11 mouse cellular contexts compared by ENCODE assay signal in genomic region chr4:153187959-153188503, GRCm38 (mm10).
DNase-seq lines count a peak whose midpoint lies in the region; ATAC-seq and TF ChIP-seq lines count a peak whose summit lies in the region.
"Had no signal": no experiment of that assay in that cellular context is flagged by ENCODE, and none has a peak within 500 bp of the region (broad histone marks: within the 10 kb centered on the region; RNA-seq: fewer than 3 reads in every experiment).

No protein-coding gene starts in this region.

- in situ Hi-C loops in ES-E14 (cut with MboI; ENCODE audit: low sequenced_read_pairs in 2 of 2, unreplicated experiment in 2 of 2) = no loop called here

- no peaks in the 10 kb centered on the region for H3K4me1 ChIP-seq in heart, embryonic 16.5 days (ENCODE audit: control insufficient read depth, insufficient read depth, low read length)
- peaks cover 5 to 23% of the 10 kb centered on the region in 2 experiments; a peak in 3 of 4 replicates for H3K4me1 ChIP-seq in ES-E14 (ENCODE audit: control insufficient read depth in 2 of 2, insufficient read depth in 2 of 2, low read length in 2 of 2, poor library complexity in 1 of 2)
- H3K4me1 ChIP-seq in forebrain, embryonic 13.5 days = peaks cover 22% of the 10 kb centered on the region
- peaks cover 29% of the 10 kb centered on the region for H3K4me1 ChIP-seq in midbrain, embryonic 10.5 days

- ATAC-seq in heart, embryonic 16.5 days (replicated peaks; ENCODE audit: extremely low read depth, insufficient read depth, low FRiP score) = no peak
- ATAC-seq in forebrain, embryonic 13.5 days = peak; percentile 38
- ATAC-seq in megakaryocyte progenitor cell, adult 5-6 weeks (replicated peaks; ENCODE audit: poor library complexity) = no peak
- no peak for ATAC-seq in megakaryocyte, adult 5-6 weeks (ENCODE audit: poor library complexity, severe bottlenecking)

- DNase-seq in heart, adult 11 months = no peak
- DNase-seq in ES-E14 (ENCODE audit: low read depth, low spot score) = no peak
- DNase-seq in midbrain, embryonic 10.5 days (ENCODE audit: low spot score) = no peak
- DNase-seq in cerebellum, adult 9-10 months = no peak
- DNase-seq: adrenal gland, postnatal 36 days; heart, adult 2 months; lung, adult 18-20 months had no signal

- H3K27ac ChIP-seq in heart, embryonic 16.5 days (ENCODE audit: low read length) = no peak overlapping the region
- H3K27ac ChIP-seq in ES-E14 (ENCODE audit: insufficient read depth, low read depth, low read length, poor library complexity, severe bottlenecking) = no peak overlapping the region
- no peak overlapping the region for H3K27ac ChIP-seq in forebrain, embryonic 13.5 days
- H3K27ac ChIP-seq in midbrain, embryonic 10.5 days (replicated peaks) = peak overlapping the region; percentile 56; the same call in 1 of the 2 replicates
- H3K27ac ChIP-seq: heart, adult 2 months had no signal

- H3K4me3 ChIP-seq in heart, embryonic 16.5 days (ENCODE audit: low read length) = no peak overlapping the region
- H3K4me3 ChIP-seq in ES-E14 (ENCODE audit: insufficient read depth in 1 of 2, low read depth in 1 of 2, low read length in 2 of 2, poor library complexity in 1 of 2, severe bottlenecking in 1 of 2) = peak overlapping the region; percentile 50 to 56; a peak in 3 of 4 replicates
- H3K4me3 ChIP-seq in forebrain, embryonic 13.5 days = peak overlapping the region; percentile 6; the same call in 1 of the 2 replicates
- peak overlapping the region; percentile 49 for H3K4me3 ChIP-seq in midbrain, embryonic 10.5 days
- H3K4me3 ChIP-seq: heart, adult 2 months had no signal

- H3K4me2 ChIP-seq in heart, embryonic 16.5 days (ENCODE audit: low read depth, low read length) = 0 out of 2 replicates have a peak overlapping the region, but pooled peaks have one; percentile 23
- H3K4me2 ChIP-seq in forebrain, embryonic 13.5 days = peak overlapping the region; percentile 50

- H3K9ac ChIP-seq in heart, embryonic 16.5 days (ENCODE audit: low read length) = no peak overlapping the region
- H3K9ac ChIP-seq in ES-E14 (ENCODE audit: insufficient read depth, low read depth, low read length, poor library complexity, severe bottlenecking) = no peak overlapping the region
- H3K9ac ChIP-seq in forebrain, embryonic 13.5 days = no peak overlapping the region

- no peaks in the 10 kb centered on the region for H3K36me3 ChIP-seq in heart, embryonic 16.5 days (ENCODE audit: control insufficient read depth, insufficient read depth)
- H3K36me3 ChIP-seq in ES-E14 (ENCODE audit: control insufficient read depth, insufficient read depth, low read length, poor library complexity, severe bottlenecking) = no peaks in the 10 kb centered on the region
- H3K36me3 ChIP-seq in forebrain, embryonic 13.5 days (ENCODE audit: poor library complexity, severe bottlenecking) = no peaks in the 10 kb centered on the region
- H3K36me3 ChIP-seq in midbrain, embryonic 10.5 days = no peaks in the 10 kb centered on the region

- no peaks in the 10 kb centered on the region for H3K9me3 ChIP-seq in heart, embryonic 16.5 days (replicated peaks; ENCODE audit: control insufficient read depth, low read length)
- H3K9me3 ChIP-seq in ES-E14 (ENCODE audit: control insufficient read depth, insufficient read depth, low read depth, low read length) = no peaks in the 10 kb centered on the region
- H3K9me3 ChIP-seq in forebrain, embryonic 13.5 days (replicated peaks) = no peaks in the 10 kb centered on the region
- H3K9me3 ChIP-seq in midbrain, embryonic 10.5 days (replicated peaks) = no peaks in the 10 kb centered on the region

- WGBS in heart, embryonic 16.5 days = 2% methylated on average over 6 of the region's 6 CpGs
- WGBS in forebrain, embryonic 13.5 days = under 1% methylated on average over 6 of the region's 6 CpGs
- 1% methylated on average over 6 of the region's 6 CpGs for WGBS in midbrain, embryonic 10.5 days

- H3K27me3 ChIP-seq in heart, embryonic 16.5 days (ENCODE audit: control insufficient read depth, insufficient read depth, low read length) = no peaks in the 10 kb centered on the region; the same call in 1 of the 2 replicates
- H3K27me3 ChIP-seq in forebrain, embryonic 13.5 days = peaks cover 50% of the 10 kb centered on the region
- peaks cover 81% of the 10 kb centered on the region for H3K27me3 ChIP-seq in midbrain, embryonic 10.5 days (ENCODE audit: low read depth, poor library complexity, severe bottlenecking)

TF ChIP-seq in ES-E14, 5 proteins besides CTCF, POLR2A, EP300 and RAD21:
- TF ChIP-seq ZC3H11A (IDR thresholded peaks at IDR 0.05; ENCODE audit: borderline replicate concordance, low read depth, low read length) (no peak), MAFK (IDR thresholded peaks at IDR 0.05; ENCODE audit: insufficient read depth, low read depth, low read length) (no peak), HCFC1 (IDR thresholded peaks at IDR 0.05; ENCODE audit: borderline replicate concordance, insufficient read depth, low read length) (no peak), ZNF384 (IDR thresholded peaks at IDR 0.05; ENCODE audit: low read depth, low read length) (no peak), CHD2 (IDR thresholded peaks at IDR 0.05; ENCODE audit: low read depth, low read length) (no peak)
